Mouse (Mus musculus) thymus, adult 2 months (tissue): ENCODE measurements around the gene Klhl26.

Experiments used
- CTCF ChIP-seq: fragments of 200-500 bp; IDR thresholded peaks from 2 replicates; pipeline ENCODE4 v1.5.1; 2012; ENCODE audit warnings: mild to moderate bottlenecking, control low read depth, low read length, moderate library complexity, borderline replicate concordance; ENCODE audit not compliant: control insufficient read depth, poor library complexity, insufficient read depth; ENCODE audit errors: extremely low read depth
- POLR2A ChIP-seq: fragments of 200-500 bp; IDR thresholded peaks from 2 replicates; pipeline ENCODE4 v1.6.1; 2012; ENCODE audit warnings: mild to moderate bottlenecking, low read length, control low read depth, moderate library complexity; ENCODE audit not compliant: control insufficient read depth, poor library complexity, insufficient read depth; ENCODE audit errors: extremely low read depth

DNA sequence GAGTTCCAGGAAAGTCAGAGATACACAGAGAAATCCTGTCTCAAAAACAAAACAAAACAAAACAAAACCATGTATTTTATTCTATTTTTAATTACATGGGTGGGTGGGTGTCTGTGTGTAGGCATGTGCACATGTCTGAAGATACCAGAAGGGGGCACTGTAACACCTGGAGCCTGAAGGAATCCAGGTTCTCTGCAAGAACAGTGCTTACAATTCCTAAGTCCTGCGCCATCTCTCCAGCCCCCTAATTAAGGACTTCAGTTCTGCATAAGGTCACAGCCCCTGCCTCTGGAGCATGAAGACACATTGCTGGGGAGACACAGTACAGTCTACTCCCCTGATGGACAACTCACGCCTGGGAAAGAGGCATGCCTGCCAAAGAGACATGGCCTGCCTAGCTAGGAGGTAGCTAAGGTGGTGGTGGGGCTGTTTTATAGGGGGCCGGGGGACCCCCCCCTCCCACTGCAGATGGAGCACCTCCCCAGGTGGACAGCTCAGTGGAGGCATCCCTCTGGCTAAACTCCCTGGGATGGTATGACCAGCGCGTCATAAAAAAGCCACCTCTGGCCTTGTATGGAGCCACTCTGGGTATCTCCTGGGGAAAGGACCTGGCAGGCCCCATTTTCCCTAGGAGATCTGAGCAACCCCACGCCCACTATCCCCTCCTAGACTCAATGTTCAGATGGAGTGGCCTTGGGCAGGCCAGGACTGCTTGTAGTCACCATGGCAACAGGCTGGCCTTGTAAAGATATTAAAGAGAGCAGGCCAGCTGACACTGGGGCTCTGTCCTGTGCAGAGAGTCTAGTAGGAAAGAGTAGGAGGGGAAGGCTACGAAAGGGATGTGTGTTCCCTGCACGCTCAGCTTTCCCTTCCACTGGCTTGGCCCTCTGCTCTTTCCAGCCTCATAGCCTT lies 61.0 kb downstream of the Klhl26 start:
- no peak for TF ChIP-seq POLR2A
- no peak for TF ChIP-seq CTCF
